Mouse (Mus musculus) thymus, postnatal 25 days (tissue): ENCODE measurements around the gene Odf2.

Source experiments
- DNase-seq: peaks from one replicate; pipeline ENCODE4 v3.0.0; 2022

Gene Odf2

GRCm38 (mm10) chr2:29889066-29889944 lies at the start of gene Odf2:
Gene Odf2 (plus strand): TSS chr2:29889221.
- DNase-seq, result peak; percentile 100

- DNase-seq, result no peak
Measured at GRCm38 (mm10) chr2:29839460-29839859, 49.6 kb upstream of the Odf2 start.

- DNase-seq, result no peak
Measured at GRCm38 (mm10) chr2:29843231-29844105, 45.6 kb upstream of the Odf2 start.

- no peak for DNase-seq
Measured at GRCm38 (mm10) chr2:29844115-29844514, 44.9 kb upstream of the Odf2 start.

GRCm38 (mm10) chr2:29844661-29845060 lies 44.4 kb upstream of the Odf2 start:
- no peak for DNase-seq

- no peak for DNase-seq
Measured at GRCm38 (mm10) chr2:29845636-29846035, 43.4 kb upstream of the Odf2 start.

GRCm38 (mm10) chr2:29846061-29846853 lies 42.8 kb upstream of the Odf2 start:
- DNase-seq, result no peak

GRCm38 (mm10) chr2:29846911-29847310 lies 42.1 kb upstream of the Odf2 start:
- no peak for DNase-seq

- no peak for DNase-seq
Measured at GRCm38 (mm10) chr2:29849041-29849440, 40.0 kb upstream of the Odf2 start.

- DNase-seq, result peak; percentile 6
Measured at GRCm38 (mm10) chr2:29849841-29850480, 39.1 kb upstream of the Odf2 start.

- no peak for DNase-seq
Measured at GRCm38 (mm10) chr2:29852957-29853485, 36.0 kb upstream of the Odf2 start.

GRCm38 (mm10) chr2:29853736-29854135 lies 35.3 kb upstream of the Odf2 start:
- no peak for DNase-seq

GRCm38 (mm10) chr2:29855585-29856210 lies 33.3 kb upstream of the Odf2 start:
- no peak for DNase-seq

GRCm38 (mm10) chr2:29856451-29857260 lies 32.4 kb upstream of the Odf2 start:
- no peak for DNase-seq

- no peak for DNase-seq
Measured at GRCm38 (mm10) chr2:29857341-29857740, 31.7 kb upstream of the Odf2 start.

- no peak for DNase-seq
Measured at GRCm38 (mm10) chr2:29857967-29858366, 31.1 kb upstream of the Odf2 start.

- DNase-seq, result peak; percentile 66
Measured at GRCm38 (mm10) chr2:29858748-29859473, 30.1 kb upstream of the Odf2 start.

GRCm38 (mm10) chr2:29865125-29865524 lies 23.9 kb upstream of the Odf2 start:
- DNase-seq, result no peak

- peak; percentile 88 for DNase-seq
Measured at GRCm38 (mm10) chr2:29868949-29869645, 19.9 kb upstream of the Odf2 start, which contains the start of gene Cercam. Gene Cercam (plus strand): TSS chr2:29869164.
